In the genomic region with DNA sequence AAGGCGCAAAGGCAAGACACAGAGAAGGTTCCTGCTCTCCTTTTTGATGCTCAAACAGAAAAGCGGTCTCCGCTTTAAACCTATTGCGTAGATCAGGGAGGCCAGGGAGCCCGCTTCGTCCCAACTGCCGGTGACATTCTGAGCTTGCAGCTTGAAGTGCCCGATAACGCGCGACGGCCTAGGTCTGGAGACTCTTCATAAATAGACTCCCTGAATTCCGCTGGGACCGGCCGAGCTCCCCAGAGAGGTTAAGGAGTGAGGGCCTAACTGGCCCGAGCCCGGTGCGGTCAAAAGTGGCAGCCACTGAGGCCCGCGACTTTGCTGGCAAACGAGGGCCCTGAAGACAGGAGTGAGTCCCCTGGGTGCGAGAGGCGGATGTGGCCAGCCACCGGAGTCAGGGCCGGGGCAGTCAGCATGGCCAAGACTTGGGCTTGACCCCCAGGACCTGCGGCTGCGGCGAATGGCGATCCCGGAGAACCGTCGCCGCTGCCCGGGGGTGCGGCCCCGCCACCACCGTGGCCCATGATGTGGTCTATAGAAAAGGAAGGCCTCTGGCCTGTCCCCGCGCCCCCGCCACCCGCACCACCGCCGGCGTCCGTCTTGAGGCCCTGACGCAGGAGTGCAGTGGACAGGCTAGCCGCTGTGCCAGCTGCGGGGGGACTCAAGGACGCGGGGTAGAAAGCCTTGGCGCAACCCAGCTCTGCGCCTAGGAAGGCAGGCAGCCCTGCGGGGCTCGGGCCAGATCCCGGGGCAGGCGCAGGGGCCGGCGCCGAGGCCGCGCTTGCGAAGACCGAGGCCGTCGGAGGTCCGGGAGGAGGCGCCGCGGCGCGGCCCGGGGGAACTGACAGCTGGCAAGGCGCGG, we compare ENCODE assay signal across 9 mouse cellular contexts. TPM values are rescaled to one million over a fixed set of nuclear protein-coding genes. Genes with fewer than 3 reads are reported as not detected.
DNase-seq lines count a peak whose midpoint lies in the region; ATAC-seq lines count a peak whose summit lies in the region.
"Had no signal": no experiment of that assay in that cellular context is flagged by ENCODE, and none has a peak within 500 bp of the region (broad histone marks: within the 10 kb centered on the region; RNA-seq: fewer than 3 reads in every experiment).

No protein-coding gene starts in this region.

- peak; percentile 24 for DNase-seq in ovary, postnatal 36 days (ENCODE audit: low spot score)
- DNase-seq in ovary, adult 18-20 months (ENCODE audit: low spot score): no peak
- DNase-seq in embryo, embryonic 11 days: peak; percentile 59
- DNase-seq in midbrain, embryonic 10.5 days (ENCODE audit: low spot score): peak; percentile 64
- no peak for DNase-seq in ovary, postnatal 10 days (ENCODE audit: low spot score)
- no peak for DNase-seq in layer of hippocampus, adult 11-12 months (ENCODE audit: low spot score)
- no peak for DNase-seq in urinary bladder, postnatal 10 days (ENCODE audit: low spot score)

- under 1% methylated on average over 73 of the region's 74 CpGs for WGBS in hindbrain, embryonic 15.5 days
- under 1% methylated on average over 73 of the region's 74 CpGs for WGBS in midbrain, embryonic 10.5 days

- H3K4me2 ChIP-seq in hindbrain, embryonic 15.5 days: peak overlapping the region; percentile 63

- ATAC-seq in hindbrain, embryonic 15.5 days (ENCODE audit: low FRiP score, low read depth): no peak

- H3K36me3 ChIP-seq in hindbrain, embryonic 15.5 days: no peaks in the 10 kb centered on the region
- H3K36me3 ChIP-seq in midbrain, embryonic 10.5 days: no peaks in the 10 kb centered on the region

- no peak overlapping the region for H3K9ac ChIP-seq in hindbrain, embryonic 15.5 days

- H3K4me3 ChIP-seq in hindbrain, embryonic 15.5 days: peak overlapping the region; percentile 39
- peak overlapping the region; percentile 62 for H3K4me3 ChIP-seq in midbrain, embryonic 10.5 days

- H3K9me3 ChIP-seq in hindbrain, embryonic 15.5 days: no peaks in the 10 kb centered on the region
- H3K9me3 ChIP-seq in midbrain, embryonic 10.5 days (replicated peaks): no peaks in the 10 kb centered on the region

- H3K27me3 ChIP-seq in hindbrain, embryonic 15.5 days: peaks cover 96% of the 10 kb centered on the region
- H3K27me3 ChIP-seq in midbrain, embryonic 10.5 days (ENCODE audit: low read depth, poor library complexity, severe bottlenecking): peaks cover 100% of the 10 kb centered on the region

- H3K4me1 ChIP-seq in hindbrain, embryonic 15.5 days (replicated peaks): peaks cover 20% of the 10 kb centered on the region
- peaks cover 51% of the 10 kb centered on the region for H3K4me1 ChIP-seq in midbrain, embryonic 10.5 days

- no peak overlapping the region for H3K27ac ChIP-seq in hindbrain, embryonic 15.5 days (replicated peaks)
- H3K27ac ChIP-seq in midbrain, embryonic 10.5 days (replicated peaks): peak overlapping the region; percentile 79

RNA-seq across cellular contexts. Expression of gene Foxd2, which starts 1.4 kb away (rescaled TPM):
- polyA plus RNA-seq in hindbrain, embryonic 15.5 days (2015; fragmentation: Nextera tagmentation; extraction: Ambion mirVana): 0.18 and 0.45 TPM in 2 replicates
- polyA plus RNA-seq in midbrain, embryonic 10.5 days (2016; fragmentation: Nextera tagmentation; extraction: Ambion mirVana): 2.1 and 3.3 TPM in 2 replicates

RNA-seq across cellular contexts. Expression of gene Foxe3, which starts 18.5 kb away (rescaled TPM):
- polyA plus RNA-seq in hindbrain, embryonic 15.5 days (2015; fragmentation: Nextera tagmentation; extraction: Ambion mirVana): not detected in 2 replicates
- 6.7 and 14.7 TPM in 2 replicates for polyA plus RNA-seq in midbrain, embryonic 10.5 days (2016; fragmentation: Nextera tagmentation; extraction: Ambion mirVana)
- polyA plus RNA-seq: myocyte had no signal

Comparison
In these comparisons a context has a peak if more than half of its experiments do, and no peak if none do; other contexts are left out.
1. DNase-seq: peak in ovary, postnatal 36 days (single experiment), embryo, embryonic 11 days (single experiment) and midbrain, embryonic 10.5 days (single experiment); none in ovary, adult 18-20 months (single experiment), ovary, postnatal 10 days (single experiment), layer of hippocampus, adult 11-12 months (single experiment) and urinary bladder, postnatal 10 days (single experiment).